Mouse (Mus musculus) skeletal muscle tissue, adult 2 months (tissue): ENCODE data around the gene Rac2.

Experiments
- DNase-seq: peaks from one replicate; pipeline ENCODE4 v3.0.0-alpha.2; 2012; ENCODE audit warnings: low read depth, low spot score

Rac2 gene

GRCm38 (mm10) chr15:78521892-78522291, 50.7 kb downstream of the Rac2 start:
- DNase-seq: no peak

GRCm38 (mm10) chr15:78521331-78521730, 51.3 kb downstream of the Rac2 start:
- DNase-seq: peak; percentile 30

GRCm38 (mm10) chr15:78520112-78520715, 52.4 kb downstream of the Rac2 start:
- peak; percentile 55 for DNase-seq

GRCm38 (mm10) chr15:78518221-78518620, 54.4 kb downstream of the Rac2 start:
- DNase-seq: no peak

GRCm38 (mm10) chr15:78515759-78516158, 56.8 kb downstream of the Rac2 start:
- DNase-seq: no peak

- DNase-seq: peak; percentile 60
Observed at GRCm38 (mm10) chr15:78514393-78515146, 58.0 kb downstream of the Rac2 start.

- DNase-seq: no peak
Observed at GRCm38 (mm10) chr15:78513019-78513418, 59.6 kb downstream of the Rac2 start.

GRCm38 (mm10) chr15:78511951-78512350, 60.6 kb downstream of the Rac2 start:
- no peak for DNase-seq

GRCm38 (mm10) chr15:78510736-78511135, 61.8 kb downstream of the Rac2 start:
- DNase-seq: no peak

GRCm38 (mm10) chr15:78510121-78510576, 62.4 kb downstream of the Rac2 start:
- no peak for DNase-seq

- no peak for DNase-seq
Observed at GRCm38 (mm10) chr15:78509297-78509899, 63.2 kb downstream of the Rac2 start.
